Mouse (Mus musculus) Muller cell, postnatal 12 days (primary cell): ENCODE data around the gene Fancd2.

Source experiments
- DNase-seq: peaks from one replicate; pipeline ENCODE4 v3.0.0-alpha.2; 2015; ENCODE audit errors: inconsistent ontology term

Gene Fancd2

GRCm38 (mm10) chr6:113523420-113523819 lies 8.1 kb upstream of the Fancd2 start:
- DNase-seq: no peak

GRCm38 (mm10) chr6:113531840-113532404 lies 440 bp downstream of the Fancd2 start:
- DNase-seq: no peak

GRCm38 (mm10) chr6:113534886-113535285 lies 3.4 kb downstream of the Fancd2 start:
- no peak for DNase-seq

- no peak for DNase-seq
These were observed 10.1 kb downstream of the Fancd2 start for GRCm38 (mm10) chr6:113541610-113542009.

GRCm38 (mm10) chr6:113543906-113544481 lies 12.5 kb downstream of the Fancd2 start:
- DNase-seq: no peak

GRCm38 (mm10) chr6:113559736-113560135 lies 28.3 kb downstream of the Fancd2 start:
- DNase-seq: no peak

GRCm38 (mm10) chr6:113564557-113564956 lies 33.1 kb downstream of the Fancd2 start:
- no peak for DNase-seq

- no peak for DNase-seq
These were observed 44.6 kb downstream of the Fancd2 start for GRCm38 (mm10) chr6:113576044-113576443.

GRCm38 (mm10) chr6:113579306-113579705 lies 47.8 kb downstream of the Fancd2 start:
- no peak for DNase-seq

- no peak for DNase-seq
These were observed 51.5 kb downstream of the Fancd2 start for GRCm38 (mm10) chr6:113583023-113583422.

GRCm38 (mm10) chr6:113585065-113585464 lies 53.6 kb downstream of the Fancd2 start:
- DNase-seq: no peak

- peak; percentile 28 for DNase-seq
These were observed 55.1 kb downstream of the Fancd2 start for GRCm38 (mm10) chr6:113586466-113587183.

- DNase-seq: no peak
These were observed 61.2 kb downstream of the Fancd2 start for GRCm38 (mm10) chr6:113592637-113593036.

GRCm38 (mm10) chr6:113597945-113598344 lies 66.5 kb downstream of the Fancd2 start:
- DNase-seq: no peak

GRCm38 (mm10) chr6:113599833-113600232 lies 68.4 kb downstream of the Fancd2 start:
- DNase-seq: no peak

- no peak for DNase-seq
These were observed 69.2 kb downstream of the Fancd2 start, which contains the start of gene Fancd2os for GRCm38 (mm10) chr6:113600543-113601139. TSS of gene Fancd2os (minus strand) at chr6:113600715.

- no peak for DNase-seq
These were observed 71.3 kb downstream of the Fancd2 start for GRCm38 (mm10) chr6:113602821-113603220.

GRCm38 (mm10) chr6:113603993-113604392 lies 72.5 kb downstream of the Fancd2 start:
- DNase-seq: peak; percentile 6

GRCm38 (mm10) chr6:113604432-113605223 lies 73.1 kb downstream of the Fancd2 start, which contains the start of gene Brk1:
TSS of gene Brk1 (plus strand) at chr6:113604772.
- DNase-seq: peak; percentile 85

- DNase-seq: no peak
These were observed 73.7 kb downstream of the Fancd2 start for GRCm38 (mm10) chr6:113605224-113605545.

- DNase-seq: no peak
These were observed 77.4 kb downstream of the Fancd2 start for GRCm38 (mm10) chr6:113608871-113609270.

GRCm38 (mm10) chr6:113609293-113609692 lies 77.8 kb downstream of the Fancd2 start:
- no peak for DNase-seq
